In the genomic region with DNA sequence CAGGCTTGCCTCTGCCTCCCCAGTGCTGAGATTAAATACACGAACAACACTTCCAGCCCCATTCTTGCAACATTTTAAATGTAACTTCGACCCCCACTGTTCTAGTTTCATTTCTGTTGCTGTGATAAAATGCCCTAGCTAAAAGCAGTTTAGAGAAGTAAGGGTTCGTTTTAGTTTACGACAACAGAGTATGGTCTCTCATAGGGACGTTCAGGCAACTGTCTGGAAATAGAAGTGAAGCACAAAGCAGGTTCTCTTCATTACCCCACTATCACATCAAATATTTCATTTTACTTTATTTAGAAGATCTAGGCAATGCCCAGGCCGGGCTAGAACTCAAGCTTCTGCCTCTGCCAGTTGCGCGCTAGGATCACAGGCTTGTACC, we compare ENCODE assay signal across 8 mouse cellular contexts. TPM values are rescaled to one million over a fixed set of nuclear protein-coding genes. Genes with fewer than 3 reads are reported as not detected.
A peak's percentile ranks its signal among the peaks of the same experiment; 100 is the strongest.
DNase-seq lines count a peak whose midpoint lies in the region; ATAC-seq and TF ChIP-seq lines count a peak whose summit lies in the region.

No protein-coding gene starts in this region.

- DNase-seq in cerebellum, adult 2 months = no peak
- no peak for DNase-seq in cerebellum, adult 11 months
- no peak for DNase-seq in testis, postnatal 10 days (ENCODE audit: low spot score)
- no peak for DNase-seq in frontal cortex, postnatal 14 days (ENCODE audit: low spot score in 2 of 2)
- no peak for DNase-seq in ovary, adult 18-20 months (ENCODE audit: low spot score)
- no peak for DNase-seq in thymus, adult 18-20 months

- no peak for ATAC-seq in liver, embryonic 15.5 days (ENCODE audit: insufficient read depth)

- H3K4me3 ChIP-seq in cerebellum, adult 2 months (replicated peaks; ENCODE audit: insufficient read depth, low read depth, low read length) = peak overlapping the region; percentile 87
- peak overlapping the region; percentile 93 for H3K4me3 ChIP-seq in testis, adult 2 months (ENCODE audit: control insufficient read depth, low read depth, low read length)
- peak overlapping the region; percentile 82 for H3K4me3 ChIP-seq in liver, embryonic 15.5 days (replicated peaks)

- H3K9ac ChIP-seq in liver, embryonic 15.5 days = peak overlapping the region; percentile 86

- H3K9me3 ChIP-seq in liver, embryonic 15.5 days (replicated peaks) = no peaks in the 10 kb centered on the region

- no peak for TF ChIP-seq POLR2A in cerebellum, adult 2 months (IDR thresholded peaks at IDR 0.05; ENCODE audit: borderline replicate concordance, insufficient read depth, low read length)
- no peak for TF ChIP-seq POLR2A in testis, adult 2 months (IDR thresholded peaks at IDR 0.05; ENCODE audit: control insufficient read depth, low read depth, low read length)

- TF ChIP-seq CTCF in cerebellum, adult 2 months (IDR thresholded peaks at IDR 0.05; ENCODE audit: borderline replicate concordance, insufficient read depth, low read depth, low read length) = no peak
- TF ChIP-seq CTCF in testis, adult 2 months (IDR thresholded peaks at IDR 0.05; ENCODE audit: control insufficient read depth, insufficient read depth, insufficient replicate concordance, low read depth, low read length) = no peak

- H3K27me3 ChIP-seq in cerebellum, adult 2 months (ENCODE audit: control insufficient read depth, insufficient read depth, low read length) = no peaks in the 10 kb centered on the region
- H3K27me3 ChIP-seq in testis, adult 2 months (ENCODE audit: control insufficient read depth, insufficient read depth, low read length) = no peaks in the 10 kb centered on the region
- no peaks in the 10 kb centered on the region for H3K27me3 ChIP-seq in liver, embryonic 15.5 days

- WGBS in cerebellum, adult 2 months = 37% methylated on average over 8 of the region's 8 CpGs
- WGBS in liver, embryonic 15.5 days (ENCODE audit: insufficient replicate concordance) = 15% methylated on average over 8 of the region's 8 CpGs

- peak overlapping the region; percentile 88 for H3K4me2 ChIP-seq in liver, embryonic 15.5 days

- H3K4me1 ChIP-seq in cerebellum, adult 2 months (ENCODE audit: control insufficient read depth, insufficient read depth, low read length) = peaks cover 8% of the 10 kb centered on the region
- H3K4me1 ChIP-seq in testis, adult 2 months (ENCODE audit: control insufficient read depth, insufficient read depth, low read length) = peaks cover 11% of the 10 kb centered on the region
- H3K4me1 ChIP-seq in liver, embryonic 15.5 days (replicated peaks) = peaks cover 41% of the 10 kb centered on the region

- peak overlapping the region; percentile 46; the same call in 1 of the 2 replicates for H3K27ac ChIP-seq in cerebellum, adult 2 months (ENCODE audit: insufficient read depth, low read length)
- peak overlapping the region; percentile 89 for H3K27ac ChIP-seq in testis, adult 2 months (ENCODE audit: control insufficient read depth, insufficient read depth, low read depth, low read length)
- peak overlapping the region; percentile 98 for H3K27ac ChIP-seq in liver, embryonic 15.5 days (replicated peaks)

- H3K36me3 ChIP-seq in testis, adult 2 months (ENCODE audit: control insufficient read depth, insufficient read depth, low read length) = no peaks in the 10 kb centered on the region
- H3K36me3 ChIP-seq in liver, embryonic 15.5 days (replicated peaks) = peaks cover 17% of the 10 kb centered on the region

RNA-seq across cellular contexts. Expression of a gene that starts 0.6 kb away (rescaled TPM):
- polyA plus RNA-seq in cerebellum, adult 2 months (2012; rRNA removed) = 80.9 and 83.7 TPM in 2 replicates
- polyA plus RNA-seq in testis, adult 2 months (2012; rRNA removed) = 19.6 and 22.3 TPM in 2 replicates
- polyA plus RNA-seq in liver, embryonic 15.5 days (2015; fragmentation: Nextera tagmentation; extraction: Ambion mirVana) = 44.5 and 49.3 TPM in 2 replicates

RNA-seq across cellular contexts. Expression of a gene that starts 15.9 kb away (rescaled TPM):
- polyA plus RNA-seq in cerebellum, adult 2 months (2012; rRNA removed) = 0.63 and 1.1 TPM in 2 replicates
- polyA plus RNA-seq in testis, adult 2 months (2012; rRNA removed) = 1,767 and 1,838 TPM in 2 replicates
- polyA plus RNA-seq in liver, embryonic 15.5 days (2015; fragmentation: Nextera tagmentation; extraction: Ambion mirVana) = 7.5 and 12.4 TPM in 2 replicates

RNA-seq across cellular contexts. Expression of a gene that starts 25.5 kb away (rescaled TPM):
- 36.4 and 37.9 TPM in 2 replicates for polyA plus RNA-seq in cerebellum, adult 2 months (2012; rRNA removed)
- polyA plus RNA-seq in testis, adult 2 months (2012; rRNA removed) = 7.6 and 8.8 TPM in 2 replicates
- 8.4 and 8.7 TPM in 2 replicates for polyA plus RNA-seq in liver, embryonic 15.5 days (2015; fragmentation: Nextera tagmentation; extraction: Ambion mirVana)

RNA-seq across cellular contexts. Expression of a gene that starts 50.2 kb away (rescaled TPM):
- polyA plus RNA-seq in cerebellum, adult 2 months (2012; rRNA removed) = 15.0 and 19.3 TPM in 2 replicates
- polyA plus RNA-seq in testis, adult 2 months (2012; rRNA removed) = 2.3 and 3.0 TPM in 2 replicates
- 1.9 and 2.2 TPM in 2 replicates for polyA plus RNA-seq in liver, embryonic 15.5 days (2015; fragmentation: Nextera tagmentation; extraction: Ambion mirVana)

Comparison
In these comparisons a context has a peak if more than half of its experiments do, and no peak if none do; other contexts are left out.
1. H3K27ac ChIP-seq: peak in every context shown above with its lines; median percentile 98 in liver, embryonic 15.5 days; 89 in testis, adult 2 months; 46 in cerebellum, adult 2 months.
2. RNA of a gene that starts 15.9 kb away (polyA plus RNA-seq): 1,767 to 1,838 TPM in testis, adult 2 months; 7.5 to 12.4 TPM in liver, embryonic 15.5 days and 0.63 to 1.1 TPM in cerebellum, adult 2 months; every median in the first group is over 100 times any median in the second.
3. Peak in every context shown above with its lines, with median percentiles within 50 percentile points of each other: H3K4me3 ChIP-seq.